26 mouse cellular contexts compared by ENCODE assay signal in genomic region chr1:145227181-145227580, GRCm38 (mm10).
DNase-seq lines count a peak whose midpoint lies in the region; ATAC-seq and TF ChIP-seq lines count a peak whose summit lies in the region.
"Had no signal": no experiment of that assay in that cellular context is flagged by ENCODE, and none has a peak within 500 bp of the region (broad histone marks: within the 10 kb centered on the region; RNA-seq: fewer than 3 reads in every experiment).

No protein-coding gene starts in this region.

- no peak for DNase-seq in frontal cortex, postnatal 14 days (ENCODE audit: low spot score in 2 of 2)
- DNase-seq in frontal cortex, postnatal 36 days (ENCODE audit: low spot score in 2 of 2) = peak; percentile 5 to 29
- DNase-seq in frontal cortex, postnatal 25 days (ENCODE audit: low spot score in 2 of 2) = no peak
- no peak for DNase-seq in left cerebral cortex, adult 2 months (ENCODE audit: extremely low spot score in 1 of 2, low spot score in 2 of 2)
- no peak for DNase-seq in left cerebral cortex, postnatal 4 days
- DNase-seq in brain, adult 2 months (ENCODE audit: low read depth, low spot score) = peak; percentile 69
- DNase-seq in limb, embryonic 10.5 days (ENCODE audit: low spot score) = no peak
- DNase-seq: adrenal gland, adult 8-10 months; adrenal gland, postnatal 14 days; adrenal gland, postnatal 36 days; B cell, adult 2 months; cerebellum, adult 11 months; cerebellum, adult 2 months; cerebellum, adult 9-10 months; cerebellum, postnatal 10 days; cerebellum, postnatal 25 days had no signal

- peak overlapping the region; percentile 70 for H3K27ac ChIP-seq in left cerebral cortex, adult 2 months
- no peak overlapping the region for H3K27ac ChIP-seq in limb, embryonic 10.5 days
- H3K27ac ChIP-seq: embryonic facial prominence, embryonic 10.5 days; embryonic facial prominence, embryonic 12.5 days; forebrain, embryonic 13.5 days; forebrain, embryonic 15.5 days had no signal

- ATAC-seq in frontal cortex, adult (ENCODE audit: low TSS enrichment) = peak; percentile 100
- ATAC-seq: activated CD4-positive, CD25-positive, alpha-beta regulatory T cell, adult 4 months; CD4-positive, CD25-positive, alpha-beta regulatory T cell, adult 4 months; forebrain, embryonic 13.5 days; forebrain, embryonic 15.5 days; Patski had no signal

- H3K4me1 ChIP-seq in limb, embryonic 10.5 days = no peaks in the 10 kb centered on the region
- H3K4me1 ChIP-seq: embryonic facial prominence, embryonic 10.5 days; embryonic facial prominence, embryonic 12.5 days; forebrain, embryonic 13.5 days; forebrain, embryonic 15.5 days had no signal

- TF ChIP-seq CTCF in left cerebral cortex, adult 2 months (IDR thresholded peaks at IDR 0.05) = no peak

- intact Hi-C loops in left cerebral cortex, adult 2 months (cut with DNase I) = loop anchor here (5.0 kb wide), 3 partner anchors 110 to 1005 kb away; no protein-coding TSS in a partner anchor
- intact Hi-C loops in left cerebral cortex, postnatal 4 days (cut with DNase I) = no loop called here

- H3K4me3 ChIP-seq in left cerebral cortex, adult 2 months = no peak overlapping the region
- H3K4me3 ChIP-seq in limb, embryonic 10.5 days = no peak overlapping the region
- H3K4me3 ChIP-seq: embryonic facial prominence, embryonic 10.5 days; embryonic facial prominence, embryonic 12.5 days; forebrain, embryonic 13.5 days; forebrain, embryonic 15.5 days had no signal

- H3K36me3 ChIP-seq in limb, embryonic 10.5 days = no peaks in the 10 kb centered on the region
- H3K36me3 ChIP-seq: embryonic facial prominence, embryonic 10.5 days; embryonic facial prominence, embryonic 12.5 days; forebrain, embryonic 15.5 days; G1E had no signal

- H3K9me3 ChIP-seq in limb, embryonic 10.5 days (replicated peaks) = no peaks in the 10 kb centered on the region
- H3K9me3 ChIP-seq: embryonic facial prominence, embryonic 10.5 days; embryonic facial prominence, embryonic 12.5 days; forebrain, embryonic 13.5 days; forebrain, embryonic 15.5 days; G1E had no signal

- no peaks in the 10 kb centered on the region for H3K27me3 ChIP-seq in limb, embryonic 10.5 days (ENCODE audit: low read depth, poor library complexity, severe bottlenecking)
- H3K27me3 ChIP-seq: CH12.LX; embryonic facial prominence, embryonic 12.5 days; forebrain, embryonic 13.5 days; forebrain, embryonic 15.5 days; Patski had no signal

Comparison
In these comparisons a context has a peak if more than half of its experiments do, and no peak if none do; other contexts are left out.
1. DNase-seq: peak in frontal cortex, postnatal 36 days (2 of 2) and brain, adult 2 months (single experiment); none in frontal cortex, postnatal 14 days (0 of 2), frontal cortex, postnatal 25 days (0 of 2), left cerebral cortex, adult 2 months (0 of 2), left cerebral cortex, postnatal 4 days (single experiment) and limb, embryonic 10.5 days (single experiment).